Mouse (Mus musculus): ENCODE measurements around the gene Myo6. TPM values are rescaled to one million over a fixed set of nuclear protein-coding genes. Genes with fewer than 3 reads are reported as not detected.

Myo6 gene
- polyA plus RNA-seq, 1 experiment = 6.0 TPM

DNA sequence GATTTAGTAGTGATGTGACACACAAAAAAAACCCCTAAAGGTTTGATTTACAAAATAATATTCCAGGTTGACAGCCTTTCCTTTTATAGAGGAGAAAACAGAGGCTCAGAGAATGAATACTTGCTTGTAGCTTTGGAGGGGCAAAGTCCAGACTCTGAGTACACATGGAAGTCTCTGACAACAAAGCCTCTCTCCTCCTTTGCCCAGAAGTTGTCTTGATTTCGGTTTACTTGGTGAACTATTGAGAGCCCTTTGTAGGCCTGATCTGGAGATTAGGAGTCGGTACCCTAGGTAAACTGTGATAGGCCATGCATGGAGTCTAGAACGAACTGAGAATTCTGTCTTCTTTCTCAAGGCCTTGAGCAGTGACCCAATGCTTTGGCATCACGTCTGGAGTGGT is 2.3 kb downstream of the Myo6 start:
- WGBS = 93% methylated on average over 4 of the region's 4 CpGs
- Histone ChIP-seq H3K4me1 (replicated peaks; ENCODE audit: control insufficient read depth, insufficient read depth, low read length) (peaks cover 5% of the 10 kb centered on the region), H3K27ac (ENCODE audit: control insufficient read depth, insufficient read depth, low read length) (no peak overlapping the region), H3K4me3 (ENCODE audit: control insufficient read depth, insufficient read depth, low read length) (no peak overlapping the region), H3K36me3 (ENCODE audit: control insufficient read depth, insufficient read depth, low read length) (no peaks in the 10 kb centered on the region), H3K27me3 (ENCODE audit: control insufficient read depth, insufficient read depth, low read length) (no peaks in the 10 kb centered on the region)
- no peak for DNase-seq
- TF ChIP-seq POLR2A (IDR thresholded peaks at IDR 0.05; ENCODE audit: control insufficient read depth, extremely low read depth, insufficient read depth, low read length, poor library complexity) (no peak), CTCF (IDR thresholded peaks at IDR 0.05; ENCODE audit: borderline replicate concordance, control insufficient read depth, extremely low read depth, insufficient read depth, low read length, poor library complexity) (no peak)

DNA sequence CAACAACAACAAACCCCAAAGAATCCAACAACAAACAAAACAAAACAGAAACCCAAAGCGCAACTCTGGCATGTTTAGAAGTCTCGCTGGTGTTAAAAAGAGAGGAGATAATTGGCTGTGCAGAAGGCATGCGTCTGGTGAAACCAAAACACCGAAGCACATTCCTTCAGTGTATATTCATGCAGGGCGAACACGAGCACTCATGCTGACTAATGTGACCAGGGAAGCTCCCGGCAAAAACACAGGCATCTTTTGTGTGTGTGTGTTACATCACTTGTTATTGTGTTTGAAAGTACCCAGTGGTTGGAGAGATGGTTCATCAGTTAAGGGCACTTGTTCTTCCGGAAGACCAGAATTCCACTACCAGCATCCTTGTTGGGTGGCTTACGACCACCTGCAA is 4.7 kb downstream of the Myo6 start:
- TF ChIP-seq CTCF (IDR thresholded peaks at IDR 0.05; ENCODE audit: borderline replicate concordance, control insufficient read depth, extremely low read depth, insufficient read depth, low read length, poor library complexity) (no peak), POLR2A (IDR thresholded peaks at IDR 0.05; ENCODE audit: control insufficient read depth, extremely low read depth, insufficient read depth, low read length, poor library complexity) (no peak)
- Histone ChIP-seq H3K36me3 (ENCODE audit: control insufficient read depth, insufficient read depth, low read length) (no peaks in the 10 kb centered on the region), H3K27me3 (ENCODE audit: control insufficient read depth, insufficient read depth, low read length) (no peaks in the 10 kb centered on the region), H3K4me1 (replicated peaks; ENCODE audit: control insufficient read depth, insufficient read depth, low read length) (no peaks in the 10 kb centered on the region), H3K4me3 (ENCODE audit: control insufficient read depth, insufficient read depth, low read length) (no peak overlapping the region), H3K27ac (ENCODE audit: control insufficient read depth, insufficient read depth, low read length) (no peak overlapping the region)
- 96% methylated on average over 9 of the region's 9 CpGs for WGBS
- DNase-seq = no peak

DNA sequence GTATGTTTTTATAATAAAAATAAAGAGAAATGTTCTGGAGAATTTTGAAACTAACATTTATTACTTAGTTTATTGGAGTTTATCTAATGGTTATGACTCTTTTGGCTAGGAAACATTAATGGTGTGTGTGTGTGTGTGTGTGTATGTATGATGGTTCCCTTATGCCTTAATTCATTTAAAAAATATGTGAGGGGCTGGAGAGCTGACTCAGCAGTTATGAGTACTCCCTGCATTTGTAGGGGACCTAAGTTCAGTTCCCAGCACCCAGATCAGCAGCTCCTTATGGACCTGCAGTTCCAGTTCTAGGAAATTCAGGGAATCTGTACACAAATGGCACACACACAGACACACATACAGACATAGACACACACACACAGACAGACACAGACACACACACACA is 6.4 kb downstream of the Myo6 start:
- TF ChIP-seq CTCF (IDR thresholded peaks at IDR 0.05; ENCODE audit: borderline replicate concordance, control insufficient read depth, extremely low read depth, insufficient read depth, low read length, poor library complexity) = no peak
- TF ChIP-seq POLR2A (IDR thresholded peaks at IDR 0.05; ENCODE audit: control insufficient read depth, extremely low read depth, insufficient read depth, low read length, poor library complexity) = no peak
- no peak overlapping the region for H3K4me3 ChIP-seq (ENCODE audit: control insufficient read depth, insufficient read depth, low read length)
- DNase-seq = no peak
- no peaks in the 10 kb centered on the region for H3K4me1 ChIP-seq (replicated peaks; ENCODE audit: control insufficient read depth, insufficient read depth, low read length)
- H3K27ac ChIP-seq (ENCODE audit: control insufficient read depth, insufficient read depth, low read length) = no peak overlapping the region
- no peaks in the 10 kb centered on the region for H3K36me3 ChIP-seq (ENCODE audit: control insufficient read depth, insufficient read depth, low read length)
- H3K27me3 ChIP-seq (ENCODE audit: control insufficient read depth, insufficient read depth, low read length) = no peaks in the 10 kb centered on the region

DNA sequence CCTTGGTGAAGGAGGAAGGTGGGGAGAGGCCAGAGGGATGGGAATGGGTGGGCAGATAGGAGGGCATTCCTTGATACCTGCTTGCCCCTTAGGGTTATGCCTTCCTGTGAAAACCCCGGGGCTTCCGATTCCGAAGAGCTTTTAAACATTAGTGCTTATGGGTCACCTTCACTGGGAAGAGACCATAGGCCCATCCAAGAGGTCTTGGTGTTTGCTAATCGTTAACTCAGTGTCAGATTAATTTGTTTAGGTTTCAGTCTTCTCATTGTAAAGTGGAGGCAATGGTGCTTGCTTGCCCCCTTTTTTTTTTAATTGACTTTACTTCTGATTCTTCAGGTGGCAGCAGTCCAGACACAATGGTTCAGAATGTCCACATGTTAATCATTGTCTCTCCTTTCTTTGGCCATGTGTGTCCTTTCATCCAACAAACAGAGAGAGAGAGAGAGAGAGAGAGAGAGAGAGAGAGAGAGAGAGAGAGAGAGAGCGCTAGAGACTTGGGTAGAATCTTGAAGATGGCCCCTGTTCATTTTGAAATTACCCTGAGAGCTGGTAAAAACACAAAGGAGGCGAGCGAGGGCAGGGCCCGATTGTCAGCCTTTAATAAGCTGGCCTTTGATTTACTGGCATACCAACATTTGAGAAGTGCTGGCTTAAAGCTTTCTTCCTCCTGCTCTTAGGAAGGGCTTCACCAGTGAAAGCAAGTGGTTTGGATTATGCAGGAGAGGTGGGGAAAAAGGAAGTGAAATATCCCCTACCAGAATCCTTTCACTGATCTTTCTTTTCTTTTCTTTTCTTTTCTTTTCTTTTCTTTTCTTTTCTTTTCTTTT is 7.8 kb downstream of the Myo6 start:
- Histone ChIP-seq H3K4me1 (replicated peaks; ENCODE audit: control insufficient read depth, insufficient read depth, low read length) (no peaks in the 10 kb centered on the region), H3K27ac (ENCODE audit: control insufficient read depth, insufficient read depth, low read length) (no peak overlapping the region)
- no peak for DNase-seq

DNA sequence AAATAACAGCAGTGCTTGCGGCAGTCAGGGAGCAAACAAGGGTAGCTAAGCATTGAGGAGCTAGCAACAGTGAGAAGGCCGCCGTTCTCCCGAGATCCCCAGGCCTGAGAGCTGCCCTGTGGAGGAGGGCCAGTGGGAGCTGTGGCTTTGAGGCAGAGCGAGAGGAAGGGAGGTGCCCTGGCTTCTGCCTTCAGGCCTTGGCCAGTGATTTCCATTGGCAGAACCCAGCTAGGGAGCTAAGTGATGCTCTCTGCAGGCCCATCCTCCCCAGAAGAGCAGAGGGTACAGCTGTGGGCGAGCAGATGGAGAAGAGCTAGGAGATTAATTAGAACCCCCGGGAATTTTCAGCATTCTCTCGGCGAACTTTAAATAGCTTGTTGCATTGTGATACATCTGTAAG is 8.8 kb downstream of the Myo6 start:
- H3K36me3 ChIP-seq (ENCODE audit: control insufficient read depth, insufficient read depth, low read length) = no peaks in the 10 kb centered on the region
- no peaks in the 10 kb centered on the region for H3K27me3 ChIP-seq (ENCODE audit: control insufficient read depth, insufficient read depth, low read length)
- no peak overlapping the region for H3K4me3 ChIP-seq (ENCODE audit: control insufficient read depth, insufficient read depth, low read length)
- no peak for DNase-seq
- TF ChIP-seq POLR2A (IDR thresholded peaks at IDR 0.05; ENCODE audit: control insufficient read depth, extremely low read depth, insufficient read depth, low read length, poor library complexity) = no peak
- TF ChIP-seq CTCF (IDR thresholded peaks at IDR 0.05; ENCODE audit: borderline replicate concordance, control insufficient read depth, extremely low read depth, insufficient read depth, low read length, poor library complexity) = no peak
- WGBS = 91% methylated on average over 9 of the region's 9 CpGs
- H3K27ac ChIP-seq (ENCODE audit: control insufficient read depth, insufficient read depth, low read length) = no peak overlapping the region
- H3K4me1 ChIP-seq (replicated peaks; ENCODE audit: control insufficient read depth, insufficient read depth, low read length) = no peaks in the 10 kb centered on the region

More for the DNA sequence above, 7.8 kb downstream of the Myo6 start:
- no peaks in the 10 kb centered on the region for H3K27me3 ChIP-seq (ENCODE audit: control insufficient read depth, insufficient read depth, low read length)
- no peak overlapping the region for H3K4me3 ChIP-seq (ENCODE audit: control insufficient read depth, insufficient read depth, low read length)
- no peaks in the 10 kb centered on the region for H3K36me3 ChIP-seq (ENCODE audit: control insufficient read depth, insufficient read depth, low read length)
- TF ChIP-seq POLR2A (IDR thresholded peaks at IDR 0.05; ENCODE audit: control insufficient read depth, extremely low read depth, insufficient read depth, low read length, poor library complexity) (no peak), CTCF (IDR thresholded peaks at IDR 0.05; ENCODE audit: borderline replicate concordance, control insufficient read depth, extremely low read depth, insufficient read depth, low read length, poor library complexity) (no peak)
- 93% methylated on average over 8 of the region's 8 CpGs for WGBS

DNA sequence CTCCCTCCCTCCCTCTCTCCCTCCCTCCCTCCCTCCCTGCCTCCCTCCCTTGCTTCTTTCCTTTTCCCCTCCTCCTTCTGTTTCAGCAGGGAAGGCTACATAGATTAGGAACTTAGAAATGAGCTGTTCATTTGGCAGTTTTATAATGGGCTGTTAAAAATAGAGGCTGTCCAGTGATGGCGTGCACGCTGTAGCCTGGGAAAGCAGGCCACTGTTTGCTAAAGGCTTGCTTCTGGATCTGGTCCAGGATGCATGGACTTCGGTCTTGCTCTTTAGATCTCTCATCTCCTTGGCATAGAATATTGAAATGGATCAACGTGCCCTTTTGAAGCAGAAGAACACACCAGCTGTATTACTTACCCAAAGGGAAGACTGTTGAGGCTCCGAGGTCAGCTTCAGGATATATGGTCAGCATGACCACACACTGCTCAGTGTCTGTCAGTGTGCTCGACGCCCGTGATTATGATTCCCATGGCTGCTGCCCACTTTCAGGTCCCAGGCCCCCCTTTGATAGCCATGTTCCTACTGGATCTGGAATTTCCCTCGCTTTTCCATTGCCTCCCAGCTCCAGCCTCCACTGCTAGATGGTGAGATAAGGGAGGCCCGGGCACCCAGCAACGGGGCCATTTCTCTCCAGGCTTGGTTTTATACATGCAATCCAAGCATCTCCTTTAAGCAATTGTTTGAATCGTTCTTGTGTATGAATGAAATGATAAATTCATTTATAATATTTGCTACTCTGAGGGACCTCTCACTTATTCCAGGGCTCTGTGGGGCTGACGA is 12.1 kb downstream of the Myo6 start:
- H3K4me3 ChIP-seq (ENCODE audit: control insufficient read depth, insufficient read depth, low read length) = no peak overlapping the region
- H3K36me3 ChIP-seq (ENCODE audit: control insufficient read depth, insufficient read depth, low read length) = no peaks in the 10 kb centered on the region
- WGBS = 94% methylated on average over 13 of the region's 13 CpGs
- no peak for DNase-seq
- no peaks in the 10 kb centered on the region for H3K27me3 ChIP-seq (ENCODE audit: control insufficient read depth, insufficient read depth, low read length)
- H3K27ac ChIP-seq (ENCODE audit: control insufficient read depth, insufficient read depth, low read length) = no peak overlapping the region
- no peaks in the 10 kb centered on the region for H3K4me1 ChIP-seq (replicated peaks; ENCODE audit: control insufficient read depth, insufficient read depth, low read length)
- TF ChIP-seq POLR2A (IDR thresholded peaks at IDR 0.05; ENCODE audit: control insufficient read depth, extremely low read depth, insufficient read depth, low read length, poor library complexity) (no peak), CTCF (IDR thresholded peaks at IDR 0.05; ENCODE audit: borderline replicate concordance, control insufficient read depth, extremely low read depth, insufficient read depth, low read length, poor library complexity) (no peak)
